In the genomic region with DNA sequence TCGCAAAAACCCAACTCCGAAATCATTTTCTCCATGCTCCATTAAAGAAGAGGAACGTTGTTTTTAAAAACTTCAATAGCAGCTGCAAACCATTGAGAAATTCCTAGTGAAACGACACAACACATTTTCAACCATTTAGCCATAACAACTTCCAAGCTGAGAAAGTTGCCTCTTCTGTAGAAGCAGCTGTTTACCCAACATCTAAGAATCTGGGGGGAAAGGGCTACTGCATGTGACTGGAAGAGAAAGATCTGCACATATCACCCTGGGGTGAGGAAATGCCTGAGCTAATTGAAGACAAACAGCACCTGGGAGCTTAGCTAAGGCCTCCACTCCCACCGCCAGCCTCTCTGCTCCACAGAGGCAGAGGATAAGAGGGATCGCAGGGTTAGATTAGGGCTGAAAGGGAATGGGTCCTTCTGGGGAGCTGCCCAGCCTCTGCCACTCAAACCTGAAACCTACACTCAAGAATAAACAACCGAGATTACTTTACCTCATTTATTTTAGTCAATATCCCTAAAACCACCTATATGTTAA, we compare ENCODE assay signal across 12 mouse cellular contexts. TPM values are rescaled to one million over a fixed set of nuclear protein-coding genes. Genes with fewer than 3 reads are reported as not detected.
DNase-seq lines count a peak whose midpoint lies in the region; ATAC-seq and TF ChIP-seq lines count a peak whose summit lies in the region.
"Had no signal": no experiment of that assay in that cellular context is flagged by ENCODE, and none has a peak within 500 bp of the region (broad histone marks: within the 10 kb centered on the region; RNA-seq: fewer than 3 reads in every experiment).

No protein-coding gene starts in this region.

- no peak for TF ChIP-seq EP300 in lung, postnatal 0 days (IDR thresholded peaks at IDR 0.05)

- no peak for DNase-seq in hindbrain, embryonic 10.5 days (ENCODE audit: low spot score)
- peak; percentile 72 for DNase-seq in lung, postnatal 0 days (ENCODE audit: low spot score)
- DNase-seq in lung, adult 2 months = no peak
- peak; percentile 31 for DNase-seq in yolk sac, embryonic 10.5 days (ENCODE audit: low spot score)
- no peak for DNase-seq in forebrain, postnatal 0 days
- DNase-seq: cerebellum, adult 11-12 months; gastrocnemius, postnatal 10 days; thymus, postnatal 25 days had no signal

- H3K27me3 ChIP-seq in hindbrain, embryonic 13.5 days = no peaks in the 10 kb centered on the region
- no peaks in the 10 kb centered on the region for H3K27me3 ChIP-seq in hindbrain, embryonic 10.5 days (ENCODE audit: insufficient read depth, poor library complexity, severe bottlenecking)
- no peaks in the 10 kb centered on the region for H3K27me3 ChIP-seq in lung, postnatal 0 days (replicated peaks; ENCODE audit: insufficient read depth, low read length)
- no peaks in the 10 kb centered on the region for H3K27me3 ChIP-seq in intestine, embryonic 15.5 days (replicated peaks)
- H3K27me3 ChIP-seq in forebrain, postnatal 0 days (ENCODE audit: insufficient read depth, low read length) = no peaks in the 10 kb centered on the region
- H3K27me3 ChIP-seq: megakaryocyte, embryonic 14.5 days had no signal

- H3K9ac ChIP-seq in hindbrain, embryonic 13.5 days = no peak overlapping the region
- H3K9ac ChIP-seq in lung, postnatal 0 days (replicated peaks; ENCODE audit: low read depth) = no peak overlapping the region
- no peak overlapping the region for H3K9ac ChIP-seq in intestine, embryonic 15.5 days
- no peak overlapping the region for H3K9ac ChIP-seq in forebrain, postnatal 0 days

- no peak overlapping the region for H3K4me3 ChIP-seq in hindbrain, embryonic 13.5 days
- no peak overlapping the region for H3K4me3 ChIP-seq in hindbrain, embryonic 10.5 days
- H3K4me3 ChIP-seq in lung, postnatal 0 days (ENCODE audit: low read depth, low read length) = no peak overlapping the region
- H3K4me3 ChIP-seq in lung, adult 2 months (replicated peaks; ENCODE audit: extremely low read depth, low read depth, low read length) = no peak overlapping the region
- H3K4me3 ChIP-seq in intestine, embryonic 15.5 days (replicated peaks) = no peak overlapping the region
- H3K4me3 ChIP-seq in forebrain, postnatal 0 days (ENCODE audit: low read depth, low read length) = no peak overlapping the region
- H3K4me3 ChIP-seq: megakaryocyte, embryonic 14.5 days had no signal

- no peaks in the 10 kb centered on the region for H3K36me3 ChIP-seq in hindbrain, embryonic 13.5 days
- peaks cover 6% of the 10 kb centered on the region for H3K36me3 ChIP-seq in hindbrain, embryonic 10.5 days
- no peaks in the 10 kb centered on the region for H3K36me3 ChIP-seq in lung, postnatal 0 days (ENCODE audit: insufficient read depth, low read length)
- no peaks in the 10 kb centered on the region for H3K36me3 ChIP-seq in intestine, embryonic 15.5 days
- no peaks in the 10 kb centered on the region for H3K36me3 ChIP-seq in forebrain, postnatal 0 days (ENCODE audit: insufficient read depth)

- no peak for TF ChIP-seq CTCF in lung, postnatal 0 days (IDR thresholded peaks at IDR 0.05)
- no peak for TF ChIP-seq CTCF in lung, adult 2 months (IDR thresholded peaks at IDR 0.05; ENCODE audit: insufficient read depth, low read length)
- TF ChIP-seq CTCF in forebrain, postnatal 0 days (IDR thresholded peaks at IDR 0.05; ENCODE audit: low read depth) = no peak

- no peak for TF ChIP-seq POLR2A in lung, adult 2 months (IDR thresholded peaks at IDR 0.05; ENCODE audit: borderline replicate concordance, extremely low read depth, low read depth, low read length)

- WGBS in hindbrain, embryonic 13.5 days = 58% methylated on average over 7 of the region's 7 CpGs
- WGBS in hindbrain, embryonic 10.5 days = 56% methylated on average over 7 of the region's 7 CpGs
- 32% methylated on average over 7 of the region's 7 CpGs for WGBS in lung, postnatal 0 days
- 49% methylated on average over 7 of the region's 7 CpGs for WGBS in lung, adult 2 months
- WGBS in intestine, embryonic 15.5 days = 34% methylated on average over 7 of the region's 7 CpGs
- 49% methylated on average over 7 of the region's 7 CpGs for WGBS in forebrain, postnatal 0 days

- peak overlapping the region; percentile 49; the same call in 1 of the 2 replicates for H3K27ac ChIP-seq in hindbrain, embryonic 13.5 days
- H3K27ac ChIP-seq in hindbrain, embryonic 10.5 days = no peak overlapping the region
- H3K27ac ChIP-seq in lung, postnatal 0 days (ENCODE audit: low read length) = peak overlapping the region; percentile 29; the same call in 1 of the 2 replicates
- 0 out of 2 replicates have a peak overlapping the region, but pooled peaks have one; percentile 48 for H3K27ac ChIP-seq in intestine, embryonic 15.5 days
- H3K27ac ChIP-seq in forebrain, postnatal 0 days (ENCODE audit: low read depth, low read length) = no peak overlapping the region

- H3K4me1 ChIP-seq in hindbrain, embryonic 13.5 days (replicated peaks) = peaks cover 56% of the 10 kb centered on the region
- H3K4me1 ChIP-seq in hindbrain, embryonic 10.5 days (replicated peaks) = peaks cover 46% of the 10 kb centered on the region
- peaks cover 19% of the 10 kb centered on the region; the same call in 1 of the 2 replicates for H3K4me1 ChIP-seq in lung, postnatal 0 days (ENCODE audit: insufficient read depth, low read depth, low read length)
- H3K4me1 ChIP-seq in lung, adult 2 months (ENCODE audit: control insufficient read depth, insufficient read depth, low read length) = peaks cover 6% of the 10 kb centered on the region; the same call in 1 of the 2 replicates
- H3K4me1 ChIP-seq in intestine, embryonic 15.5 days (replicated peaks) = peaks cover 32% of the 10 kb centered on the region
- H3K4me1 ChIP-seq in forebrain, postnatal 0 days (ENCODE audit: insufficient read depth) = peaks cover 5% of the 10 kb centered on the region

- H3K4me2 ChIP-seq in hindbrain, embryonic 13.5 days = no peak overlapping the region
- H3K4me2 ChIP-seq in lung, postnatal 0 days (replicated peaks; ENCODE audit: low read depth, low read length) = no peak overlapping the region
- no peak overlapping the region for H3K4me2 ChIP-seq in intestine, embryonic 15.5 days (replicated peaks)
- no peak overlapping the region for H3K4me2 ChIP-seq in forebrain, postnatal 0 days (ENCODE audit: low read depth)

- H3K9me3 ChIP-seq in hindbrain, embryonic 13.5 days = no peaks in the 10 kb centered on the region
- H3K9me3 ChIP-seq in hindbrain, embryonic 10.5 days = 0 out of 2 replicates have a peak, but pooled peaks cover 2% of the 10 kb centered on the region
- no peaks in the 10 kb centered on the region for H3K9me3 ChIP-seq in lung, postnatal 0 days (ENCODE audit: low read length)
- no peaks in the 10 kb centered on the region for H3K9me3 ChIP-seq in intestine, embryonic 15.5 days
- H3K9me3 ChIP-seq in forebrain, postnatal 0 days (ENCODE audit: low read length) = no peaks in the 10 kb centered on the region

- ATAC-seq in hindbrain, embryonic 13.5 days (ENCODE audit: low FRiP score) = no peak
- no peak for ATAC-seq in lung, postnatal 0 days
- no peak for ATAC-seq in intestine, embryonic 15.5 days
- no peak for ATAC-seq in forebrain, postnatal 0 days
- ATAC-seq: CD4-positive, CD25-positive, alpha-beta regulatory T cell, adult 4 months had no signal

RNA-seq across cellular contexts. Expression of a gene that starts 13.5 kb away (rescaled TPM):
- 8.2 TPM in 2 replicates for polyA plus RNA-seq in hindbrain, embryonic 13.5 days (2015; fragmentation: Nextera tagmentation; extraction: Ambion mirVana)
- 5.6 and 5.9 TPM in 2 replicates for polyA plus RNA-seq in hindbrain, embryonic 10.5 days (2016; fragmentation: Nextera tagmentation; extraction: Ambion mirVana)
- 5.6 and 7.2 TPM in 2 replicates for polyA plus RNA-seq in lung, postnatal 0 days (2015; fragmentation: Nextera tagmentation; extraction: Ambion mirVana)
- polyA plus RNA-seq in lung, adult 2 months (2012; rRNA removed) = 9.1 and 11.2 TPM in 2 replicates
- 4.1 and 4.9 TPM in 2 replicates for polyA plus RNA-seq in intestine, embryonic 15.5 days (2015; fragmentation: Nextera tagmentation; extraction: Ambion mirVana)
- total RNA-seq in forebrain, postnatal 0 days (2014; rRNA removed) = 8.4 and 14.9 TPM in 2 replicates
- polyA plus RNA-seq in forebrain, postnatal 0 days (2015; fragmentation: Nextera tagmentation; extraction: Ambion mirVana) = 1.8 and 3.1 TPM in 2 replicates

Comparison
In these comparisons a context has a peak if more than half of its experiments do, and no peak if none do; other contexts are left out.
1. H3K27ac ChIP-seq: peak in hindbrain, embryonic 13.5 days (single experiment), lung, postnatal 0 days (single experiment) and intestine, embryonic 15.5 days (single experiment); none in hindbrain, embryonic 10.5 days (single experiment) and forebrain, postnatal 0 days (single experiment).
2. DNase-seq: peak in lung, postnatal 0 days (single experiment) and yolk sac, embryonic 10.5 days (single experiment); none in hindbrain, embryonic 10.5 days (single experiment), lung, adult 2 months (single experiment) and forebrain, postnatal 0 days (single experiment).